Mouse (Mus musculus): ENCODE measurements around the gene Il17c. TPM values are rescaled to one million over a fixed set of nuclear protein-coding genes. Genes with fewer than 3 reads are reported as not detected.

Il17c gene
- not detected in 2 replicates for polyA plus RNA-seq (2015; fragmentation: Nextera tagmentation; extraction: Ambion mirVana)

- Histone ChIP-seq H3K4me3 (replicated peaks) (no peak within 1 kb of the TSS), H3K9me3 (replicated peaks) (no peaks in the 10 kb centered on the region), H3K27me3 (replicated peaks) (no peaks in the 10 kb centered on the region), H3K27ac (replicated peaks) (no peak within 1 kb of the TSS), H3K36me3 (peaks cover 21% of the 10 kb centered on the region), H3K4me1 (no peaks in the 10 kb centered on the region), H3K4me2 (no peak within 1 kb of the TSS), H3K9ac (replicated peaks) (no peak within 1 kb of the TSS)
- ATAC-seq (ENCODE audit: low FRiP score) = no peak
- WGBS = 87% methylated on average over 14 of the region's 14 CpGs
These were observed at the start of gene Il17c for GRCm38 (mm10) chr8:122421376-122422070. TSS of gene Il17c (plus strand) at chr8:122422020.

- ATAC-seq (ENCODE audit: low FRiP score) = no peak
- no peak overlapping the region for H3K27ac ChIP-seq (replicated peaks)
- no peak overlapping the region for H3K9ac ChIP-seq (replicated peaks)
- H3K36me3 ChIP-seq = peaks cover 7% of the 10 kb centered on the region
- H3K4me3 ChIP-seq (replicated peaks) = 0 out of 2 replicates have a peak overlapping the region, but pooled peaks have one; percentile 87
- no peaks in the 10 kb centered on the region for H3K27me3 ChIP-seq (replicated peaks)
- H3K9me3 ChIP-seq (replicated peaks) = no peaks in the 10 kb centered on the region
- WGBS = 96% methylated on average over 7 of the region's 7 CpGs
- peaks cover 27% of the 10 kb centered on the region for H3K4me1 ChIP-seq
- H3K4me2 ChIP-seq = peak overlapping the region; percentile 57
These were observed 46.5 kb upstream of the Il17c start for GRCm38 (mm10) chr8:122375320-122375719.

GRCm38 (mm10) chr8:122375751-122376364, 46.0 kb upstream of the Il17c start:
- H3K9me3 ChIP-seq (replicated peaks) = no peaks in the 10 kb centered on the region
- H3K4me1 ChIP-seq = peaks cover 28% of the 10 kb centered on the region
- peaks cover 7% of the 10 kb centered on the region for H3K36me3 ChIP-seq
- peak overlapping the region; percentile 57 for H3K4me2 ChIP-seq
- H3K4me3 ChIP-seq (replicated peaks) = peak overlapping the region; percentile 87
- WGBS = 23% methylated on average over 13 of the region's 13 CpGs
- ATAC-seq (ENCODE audit: low FRiP score) = peak; percentile 45
- H3K27ac ChIP-seq (replicated peaks) = peak overlapping the region; percentile 63
- H3K9ac ChIP-seq (replicated peaks) = peak overlapping the region; percentile 29
- no peaks in the 10 kb centered on the region for H3K27me3 ChIP-seq (replicated peaks)

- under 1% methylated on average over 93 of the region's 107 CpGs for WGBS
- no peaks in the 10 kb centered on the region for H3K9me3 ChIP-seq (replicated peaks)
- peaks cover 31% of the 10 kb centered on the region for H3K4me1 ChIP-seq
- ATAC-seq (ENCODE audit: low FRiP score) = peak; percentile 93
- peak within 1 kb of the TSS; percentile 71 for H3K4me2 ChIP-seq
- H3K27ac ChIP-seq (replicated peaks) = peak within 1 kb of the TSS; percentile 94
- H3K27me3 ChIP-seq (replicated peaks) = no peaks in the 10 kb centered on the region
- peaks cover 7% of the 10 kb centered on the region for H3K36me3 ChIP-seq
- H3K9ac ChIP-seq (replicated peaks) = peak within 1 kb of the TSS; percentile 88
- H3K4me3 ChIP-seq (replicated peaks) = peak within 1 kb of the TSS; percentile 87
These were observed 45.2 kb upstream of the Il17c start, which contains the start of gene Zc3h18 for GRCm38 (mm10) chr8:122376365-122377231. TSS of gene Zc3h18 (plus strand) at chr8:122376609.

- H3K9ac ChIP-seq (replicated peaks) = no peak overlapping the region
- peaks cover 10% of the 10 kb centered on the region for H3K4me1 ChIP-seq
- H3K27me3 ChIP-seq (replicated peaks) = no peaks in the 10 kb centered on the region
- no peak overlapping the region for H3K4me2 ChIP-seq
- WGBS = 83% methylated on average over 4 of the region's 4 CpGs
- H3K27ac ChIP-seq (replicated peaks) = no peak overlapping the region
- H3K36me3 ChIP-seq = peaks cover 56% of the 10 kb centered on the region
- no peaks in the 10 kb centered on the region for H3K9me3 ChIP-seq (replicated peaks)
- no peak for ATAC-seq (ENCODE audit: low FRiP score)
- no peak overlapping the region for H3K4me3 ChIP-seq (replicated peaks)
These were observed 38.8 kb upstream of the Il17c start for GRCm38 (mm10) chr8:122383039-122383438.

- no peak overlapping the region for H3K9ac ChIP-seq (replicated peaks)
- ATAC-seq (ENCODE audit: low FRiP score) = no peak
- H3K27me3 ChIP-seq (replicated peaks) = no peaks in the 10 kb centered on the region
- no peaks in the 10 kb centered on the region for H3K4me1 ChIP-seq
- no peak overlapping the region for H3K4me3 ChIP-seq (replicated peaks)
- H3K27ac ChIP-seq (replicated peaks) = no peak overlapping the region
- no peaks in the 10 kb centered on the region; the same call in 1 of the 2 replicates for H3K9me3 ChIP-seq (replicated peaks)
- 92% methylated on average over 3 of the region's 3 CpGs for WGBS
- H3K36me3 ChIP-seq = peaks cover 82% of the 10 kb centered on the region
- no peak overlapping the region for H3K4me2 ChIP-seq
These were observed 32.5 kb upstream of the Il17c start for GRCm38 (mm10) chr8:122389357-122389756.

- no peak overlapping the region for H3K27ac ChIP-seq (replicated peaks)
- H3K4me2 ChIP-seq = no peak overlapping the region
- H3K9me3 ChIP-seq (replicated peaks) = no peaks in the 10 kb centered on the region; the same call in 1 of the 2 replicates
- H3K4me3 ChIP-seq (replicated peaks) = no peak overlapping the region
- H3K27me3 ChIP-seq (replicated peaks) = no peaks in the 10 kb centered on the region
- no peak for ATAC-seq (ENCODE audit: low FRiP score)
- 93% methylated on average over 3 of the region's 3 CpGs for WGBS
- peaks cover 74% of the 10 kb centered on the region for H3K36me3 ChIP-seq
- no peak overlapping the region for H3K9ac ChIP-seq (replicated peaks)
- H3K4me1 ChIP-seq = no peaks in the 10 kb centered on the region
These were observed 31.1 kb upstream of the Il17c start for GRCm38 (mm10) chr8:122390758-122391157.

GRCm38 (mm10) chr8:122393717-122394116, 28.1 kb upstream of the Il17c start:
- Histone ChIP-seq H3K36me3 (peaks cover 67% of the 10 kb centered on the region), H3K27me3 (replicated peaks) (no peaks in the 10 kb centered on the region), H3K9me3 (replicated peaks) (no peaks in the 10 kb centered on the region; the same call in 1 of the 2 replicates), H3K27ac (replicated peaks) (no peak overlapping the region), H3K4me3 (replicated peaks) (no peak overlapping the region), H3K4me1 (no peaks in the 10 kb centered on the region), H3K4me2 (no peak overlapping the region), H3K9ac (replicated peaks) (no peak overlapping the region)
- no peak for ATAC-seq (ENCODE audit: low FRiP score)

GRCm38 (mm10) chr8:122395291-122395690, 26.5 kb upstream of the Il17c start:
- ATAC-seq (ENCODE audit: low FRiP score) = no peak
- Histone ChIP-seq H3K27ac (replicated peaks) (no peak overlapping the region), H3K9me3 (replicated peaks) (no peaks in the 10 kb centered on the region), H3K4me2 (no peak overlapping the region), H3K4me3 (replicated peaks) (no peak overlapping the region), H3K9ac (replicated peaks) (no peak overlapping the region), H3K27me3 (replicated peaks) (no peaks in the 10 kb centered on the region), H3K36me3 (peaks cover 70% of the 10 kb centered on the region), H3K4me1 (no peaks in the 10 kb centered on the region)
- 88% methylated on average over 6 of the region's 6 CpGs for WGBS

- no peak overlapping the region for H3K9ac ChIP-seq (replicated peaks)
- no peaks in the 10 kb centered on the region for H3K9me3 ChIP-seq (replicated peaks)
- H3K27ac ChIP-seq (replicated peaks) = no peak overlapping the region
- WGBS = 97% methylated on average over 9 of the region's 9 CpGs
- no peaks in the 10 kb centered on the region for H3K4me1 ChIP-seq
- no peak for ATAC-seq (ENCODE audit: low FRiP score)
- no peak overlapping the region for H3K4me2 ChIP-seq
- H3K36me3 ChIP-seq = peaks cover 77% of the 10 kb centered on the region
- H3K4me3 ChIP-seq (replicated peaks) = no peak overlapping the region
- H3K27me3 ChIP-seq (replicated peaks) = no peaks in the 10 kb centered on the region
These were observed 23.6 kb upstream of the Il17c start for GRCm38 (mm10) chr8:122398186-122398585.

- peaks cover 97% of the 10 kb centered on the region for H3K36me3 ChIP-seq
- H3K9ac ChIP-seq (replicated peaks) = no peak overlapping the region
- H3K4me2 ChIP-seq = no peak overlapping the region
- no peaks in the 10 kb centered on the region for H3K4me1 ChIP-seq
- no peak for ATAC-seq (ENCODE audit: low FRiP score)
- H3K4me3 ChIP-seq (replicated peaks) = no peak overlapping the region
- 93% methylated on average over 9 of the region's 9 CpGs for WGBS
- H3K27ac ChIP-seq (replicated peaks) = no peak overlapping the region
- no peaks in the 10 kb centered on the region for H3K9me3 ChIP-seq (replicated peaks)
- no peaks in the 10 kb centered on the region for H3K27me3 ChIP-seq (replicated peaks)
These were observed 16.5 kb upstream of the Il17c start for GRCm38 (mm10) chr8:122405146-122405805.

Data from neural tube, embryonic 15.5 days (tissue).